Mouse (Mus musculus) lung, postnatal 25 days (tissue): Measurements from ENCODE around the gene Pttg1.

Experiments used
- DNase-seq: peaks from one replicate; pipeline ENCODE4 v3.0.0; 2022; ENCODE audit warnings: low spot score

Pttg1 gene

GRCm38 (mm10) chr11:43374956-43375355, 51.1 kb downstream of the Pttg1 start:
- DNase-seq: no peak

- DNase-seq: no peak
These were observed 52.7 kb downstream of the Pttg1 start for GRCm38 (mm10) chr11:43373367-43373766.

DNA sequence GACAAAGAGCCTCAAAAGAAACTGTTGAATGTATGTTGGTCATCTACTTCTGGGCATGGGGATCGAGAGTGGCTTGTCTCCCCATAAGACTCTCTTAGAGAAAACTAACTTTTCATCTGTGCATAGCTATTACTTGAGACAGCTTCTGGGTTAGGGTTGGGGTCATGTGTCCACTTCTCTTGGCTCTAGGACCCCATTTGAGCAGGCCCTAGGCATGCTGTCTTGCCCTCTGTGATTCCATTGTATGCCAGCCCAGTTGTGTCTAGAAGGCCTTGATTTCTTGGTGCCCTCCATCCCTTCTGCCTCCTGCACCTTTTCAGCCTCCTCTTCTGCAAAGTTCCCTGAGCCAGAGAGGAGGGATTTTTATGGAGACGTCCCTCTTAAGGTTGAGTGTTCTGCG, 54.2 kb downstream of the Pttg1 start:
- DNase-seq: no peak
